Mouse (Mus musculus): ENCODE measurements around the gene Dixdc1.
A peak's percentile ranks its signal among the peaks of the same experiment; 100 is the strongest.

Dixdc1 gene

DNA sequence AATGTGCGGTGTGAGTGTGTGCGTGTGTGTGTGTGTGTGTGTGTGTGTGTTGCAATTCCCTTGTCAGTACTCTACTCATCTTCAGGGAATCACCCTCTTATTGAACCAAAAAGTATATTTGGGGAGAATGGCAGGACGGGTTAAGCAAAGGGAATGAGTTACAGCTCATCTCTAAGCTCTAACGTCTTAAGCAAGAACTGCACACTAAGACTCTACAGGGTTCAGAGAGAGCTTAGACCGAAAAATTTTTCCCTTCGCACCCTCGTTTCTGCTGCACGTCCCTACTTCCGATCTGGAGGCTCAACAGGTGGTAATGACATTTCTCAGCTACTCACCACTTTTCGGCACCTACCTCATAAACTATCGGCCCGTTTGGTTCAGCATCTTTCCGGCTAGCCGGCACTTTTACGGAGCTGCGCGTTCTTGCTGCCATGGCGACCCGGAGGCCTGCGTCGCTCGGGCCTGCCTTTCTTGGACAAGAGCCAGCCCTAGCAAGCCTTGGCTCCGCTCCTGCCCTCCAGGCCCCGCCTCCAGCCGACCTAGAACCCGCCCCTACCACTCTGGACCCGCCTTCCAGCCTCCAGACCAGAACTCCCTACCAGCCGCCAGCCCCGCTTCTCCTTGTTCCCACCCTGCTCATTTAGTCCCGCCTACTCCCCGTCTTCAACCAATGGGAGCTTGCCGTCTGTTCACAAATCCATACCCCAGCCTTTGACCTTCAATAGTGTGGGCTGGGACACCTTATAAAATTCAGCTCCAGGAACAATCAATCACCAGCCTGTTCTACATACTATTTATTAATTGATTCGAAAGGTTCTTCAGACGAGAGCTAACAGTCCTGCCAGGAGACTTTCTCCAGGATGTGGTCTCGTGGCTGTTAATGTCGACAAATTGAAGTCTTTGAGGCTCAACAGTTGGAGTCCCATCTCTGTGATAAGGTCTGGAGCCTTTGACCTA lies at the start of gene Dixdc1:
Gene Dixdc1, minus strand, starts transcription at position 604 of the 957 bp plus-strand sequence.
- DNase-seq, result peak; percentile 98

DNA sequence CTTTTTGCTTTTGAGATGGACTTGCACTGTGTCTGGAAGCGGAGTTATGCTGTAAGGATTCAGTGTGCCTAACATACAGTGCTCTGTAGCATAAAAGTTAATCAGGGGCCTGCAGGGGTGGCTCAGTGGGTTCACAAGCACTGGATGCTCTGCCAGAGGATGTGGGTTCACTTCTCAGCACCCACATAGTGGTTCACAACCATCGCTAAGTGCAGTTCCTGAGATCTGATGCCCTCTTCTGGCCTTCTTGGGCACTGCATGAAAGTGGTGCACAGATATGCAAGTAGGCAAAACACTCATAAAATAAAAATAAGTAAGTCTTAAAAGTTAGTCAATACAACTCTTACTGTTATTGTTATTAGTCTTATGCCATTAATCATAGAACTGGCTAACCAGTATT lies 42.8 kb upstream of the Dixdc1 start:
- DNase-seq, result peak; percentile 52

DNA sequence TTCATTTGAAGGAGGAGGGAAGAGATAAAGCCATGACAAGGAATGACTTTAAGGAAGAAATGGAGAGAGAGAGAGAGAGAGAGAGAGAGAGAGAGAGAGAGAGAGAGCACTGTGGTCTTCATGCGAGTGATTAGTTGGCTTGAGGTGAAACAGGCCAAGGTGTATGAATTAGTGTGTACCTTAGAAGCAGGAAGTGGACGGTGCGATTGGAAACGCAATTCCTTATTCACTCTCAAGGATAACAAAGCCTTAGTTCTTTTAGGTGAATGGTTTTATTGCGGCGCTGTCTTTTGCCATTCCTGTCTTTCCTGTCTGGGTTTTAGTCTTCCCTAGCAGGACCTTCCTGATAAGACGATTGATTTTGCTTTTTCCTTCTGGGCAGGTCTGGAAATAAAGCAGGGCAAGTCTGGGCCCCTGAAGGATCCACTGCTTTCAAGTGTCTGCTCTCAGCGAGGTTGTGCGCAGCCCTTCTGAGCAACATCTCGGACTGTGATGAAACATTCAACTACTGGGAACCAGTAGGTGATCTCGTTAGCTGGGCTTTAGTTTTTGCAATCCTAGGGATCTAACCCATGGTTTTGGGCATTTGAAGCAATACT lies 36.9 kb upstream of the Dixdc1 start:
- DNase-seq, result no peak

DNA sequence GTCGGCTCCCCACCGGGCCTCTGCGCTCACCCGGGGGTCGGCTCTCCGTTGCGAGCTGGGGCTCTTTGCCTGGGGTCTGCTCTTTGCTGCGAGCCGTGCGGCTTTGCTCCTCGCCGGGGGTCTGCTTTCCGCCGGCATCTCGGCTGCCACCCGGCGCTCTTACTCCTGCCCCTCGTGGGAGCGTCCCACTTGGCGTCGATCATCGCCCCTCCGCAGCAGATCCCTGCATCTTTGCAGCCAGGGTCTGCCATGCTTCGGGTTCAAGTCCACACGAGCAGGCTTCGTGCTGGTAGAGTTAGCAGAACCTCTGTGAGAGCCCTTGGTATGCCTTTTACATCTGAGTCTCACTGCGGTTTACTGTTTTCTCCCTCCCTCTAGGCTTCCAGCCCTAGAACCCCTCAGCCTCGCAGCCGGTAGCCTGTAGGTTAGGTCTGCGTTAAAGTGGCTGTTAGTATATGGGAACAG lies 36.4 kb upstream of the Dixdc1 start:
- DNase-seq, result no peak

DNA sequence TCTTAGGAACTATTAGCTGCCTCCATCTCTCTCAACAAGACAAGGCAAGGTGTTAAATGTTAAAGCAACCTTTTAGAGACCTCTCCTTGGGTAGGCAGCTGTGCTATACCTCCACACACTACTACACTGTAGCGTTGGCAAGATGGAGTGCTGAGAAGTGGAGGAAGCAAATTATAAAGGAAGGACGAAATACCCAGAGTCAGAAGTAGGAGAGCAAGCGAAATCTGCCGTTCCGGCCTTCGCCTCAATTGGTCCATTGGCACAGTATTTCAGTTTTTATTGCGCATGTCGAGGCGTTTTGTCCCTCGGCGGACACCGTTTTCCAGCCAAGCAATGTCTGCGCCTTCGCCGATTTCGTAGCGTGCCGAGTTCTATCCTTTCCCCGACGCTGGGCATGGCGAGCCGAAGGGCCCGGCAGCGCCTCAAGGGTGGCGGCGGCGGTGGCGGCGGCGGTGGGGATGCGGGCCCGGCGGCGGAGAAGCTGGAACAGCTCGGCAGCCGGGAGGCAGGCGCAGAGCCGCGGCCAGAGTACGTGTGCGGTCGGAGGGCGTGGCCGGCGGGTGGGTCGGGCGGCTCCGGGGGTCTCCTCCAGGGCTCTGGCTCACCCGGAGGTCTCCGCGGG lies 35.8 kb upstream of the Dixdc1 start, which contains the start of the genes Alg9 and 1110032A03Rik:
Gene Alg9, plus strand, starts transcription at position 29 of the 622 bp plus-strand sequence.
Gene 1110032A03Rik, minus strand, starts transcription at position 530 of the 622 bp plus-strand sequence.
- DNase-seq, result peak; percentile 90

DNA sequence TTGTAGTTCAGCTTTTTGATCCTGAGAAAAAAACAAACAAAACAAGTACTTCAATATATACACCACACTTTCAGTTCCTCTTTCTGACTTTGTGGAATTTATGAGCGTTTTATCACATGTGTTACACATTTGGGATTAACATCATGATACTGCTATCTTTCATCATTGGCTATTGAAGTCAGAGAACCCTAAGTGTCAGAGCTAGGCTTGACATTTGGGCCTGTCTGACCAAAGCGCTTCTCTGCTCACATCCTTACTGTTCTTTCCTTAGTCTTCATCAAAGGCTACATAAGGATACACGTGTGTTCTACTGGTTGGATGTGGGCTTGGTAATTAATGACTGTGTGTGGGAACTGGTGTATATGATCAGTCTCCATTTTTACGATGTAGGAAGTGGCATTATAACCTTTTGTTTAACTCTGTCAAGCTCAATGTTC lies 34.7 kb upstream of the Dixdc1 start:
- DNase-seq, result no peak

DNA sequence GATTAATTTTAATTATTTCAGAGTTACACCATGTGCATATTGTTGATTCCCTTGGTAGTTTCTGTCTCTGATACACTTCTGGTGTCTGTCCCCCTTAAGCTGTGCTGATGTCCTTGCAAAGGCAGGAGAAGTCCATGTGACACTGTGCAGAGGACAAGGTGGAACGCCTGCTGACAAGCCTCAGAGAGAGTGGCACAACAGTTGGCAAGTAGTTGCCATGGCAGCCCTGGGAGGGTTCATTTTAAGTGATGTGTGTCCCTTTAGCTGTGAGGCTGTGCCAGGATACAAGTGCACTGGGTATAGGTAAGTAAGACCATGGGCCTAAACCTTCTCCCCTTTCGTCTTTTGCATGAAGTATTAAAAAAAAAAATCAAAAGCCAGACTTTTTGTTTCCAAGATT lies 30.7 kb upstream of the Dixdc1 start:
- DNase-seq, result no peak

DNA sequence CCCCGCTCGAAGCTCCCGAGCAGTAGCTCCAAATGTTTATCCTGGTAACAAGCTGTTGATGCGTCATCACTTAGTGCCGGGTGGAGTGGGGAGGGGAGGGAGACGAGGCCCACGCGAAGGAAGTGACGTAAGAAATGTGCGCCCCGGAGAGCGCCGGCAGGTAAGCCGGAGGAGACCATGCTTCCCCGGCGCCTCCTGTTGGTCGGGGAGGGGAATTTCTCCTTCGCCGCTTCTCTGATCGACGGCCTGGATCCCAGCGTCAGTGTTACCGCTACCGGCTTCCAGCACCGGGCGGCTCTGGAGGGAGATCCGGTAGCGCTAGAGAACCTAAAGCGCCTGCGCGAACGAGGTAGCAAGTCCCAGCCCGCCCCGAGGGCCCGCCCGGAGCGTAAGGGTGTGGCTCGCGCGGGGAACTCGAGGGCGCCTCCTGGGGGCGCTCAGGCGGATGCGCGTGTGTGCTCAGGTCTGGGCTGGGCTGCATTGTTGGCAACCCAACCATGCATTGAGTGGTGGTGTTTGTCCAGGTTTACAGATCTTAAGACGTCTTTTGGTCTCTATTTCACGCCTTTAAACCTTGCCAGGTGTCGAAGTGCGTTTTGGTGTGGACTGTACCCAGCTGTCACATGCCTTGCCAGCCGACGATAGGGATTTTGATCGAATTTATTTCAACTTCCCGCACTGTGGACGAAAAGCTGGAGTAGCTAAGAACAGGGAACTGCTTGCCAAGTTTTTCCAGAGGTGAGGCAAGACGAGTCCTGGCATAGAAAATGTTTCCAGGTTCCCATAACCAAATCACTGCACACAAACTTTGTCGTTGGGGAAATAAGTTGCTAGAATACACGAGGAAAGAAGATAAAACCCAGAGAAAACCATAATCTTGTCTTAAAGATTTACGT lies 29.0 kb upstream of the Dixdc1 start, which contains the start of gene Fdxacb1:
Gene Fdxacb1, plus strand, starts transcription at position 130 of the 896 bp plus-strand sequence.
- peak; percentile 98 for DNase-seq

DNA sequence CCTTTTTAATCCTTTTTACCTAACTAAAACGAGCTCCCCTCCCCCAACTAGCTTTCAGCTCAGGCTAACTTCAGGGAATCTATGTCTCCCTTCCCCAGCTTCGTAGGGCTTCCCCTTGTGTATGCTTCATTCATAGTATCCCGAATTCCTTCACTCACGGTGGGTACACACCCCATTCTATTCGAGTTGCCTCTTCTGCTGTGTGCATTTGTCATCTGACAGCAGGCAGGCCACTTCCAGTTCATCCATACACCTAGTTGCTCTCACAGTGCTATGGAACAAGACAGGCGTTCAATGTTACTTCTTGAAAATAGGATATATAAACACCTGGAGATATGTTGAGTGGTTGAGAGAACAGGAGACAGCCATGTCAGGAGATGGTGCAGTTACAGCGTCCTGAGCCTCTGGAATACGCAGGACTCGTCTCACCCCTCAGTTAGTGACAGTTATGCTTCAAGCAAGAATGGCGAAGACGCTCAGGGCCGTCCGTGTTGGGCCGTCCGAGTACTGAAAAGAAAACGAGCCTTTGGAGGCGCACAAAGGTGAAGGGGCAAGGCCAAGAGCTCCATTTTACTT lies 28.3 kb upstream of the Dixdc1 start:
- DNase-seq, result no peak

DNA sequence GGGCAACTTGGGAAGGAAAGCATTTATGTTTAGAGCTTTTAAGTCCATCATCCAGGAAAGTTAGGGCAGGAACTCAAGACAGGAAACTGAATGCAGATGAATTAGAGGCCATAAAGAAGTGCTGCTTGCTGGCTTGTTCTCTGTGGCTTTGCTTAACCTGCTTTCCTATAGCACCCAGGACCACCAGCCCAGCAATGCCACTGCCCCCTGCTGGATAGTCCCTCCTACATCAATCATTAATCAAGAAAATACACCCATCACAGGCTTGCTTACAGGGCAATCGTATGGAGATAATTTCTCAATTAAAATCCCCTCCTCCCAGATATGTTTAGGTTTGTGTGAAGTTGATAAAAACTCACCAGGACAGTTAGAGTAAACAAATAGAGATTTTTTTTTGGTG lies 24.0 kb upstream of the Dixdc1 start:
- no peak for DNase-seq

DNA sequence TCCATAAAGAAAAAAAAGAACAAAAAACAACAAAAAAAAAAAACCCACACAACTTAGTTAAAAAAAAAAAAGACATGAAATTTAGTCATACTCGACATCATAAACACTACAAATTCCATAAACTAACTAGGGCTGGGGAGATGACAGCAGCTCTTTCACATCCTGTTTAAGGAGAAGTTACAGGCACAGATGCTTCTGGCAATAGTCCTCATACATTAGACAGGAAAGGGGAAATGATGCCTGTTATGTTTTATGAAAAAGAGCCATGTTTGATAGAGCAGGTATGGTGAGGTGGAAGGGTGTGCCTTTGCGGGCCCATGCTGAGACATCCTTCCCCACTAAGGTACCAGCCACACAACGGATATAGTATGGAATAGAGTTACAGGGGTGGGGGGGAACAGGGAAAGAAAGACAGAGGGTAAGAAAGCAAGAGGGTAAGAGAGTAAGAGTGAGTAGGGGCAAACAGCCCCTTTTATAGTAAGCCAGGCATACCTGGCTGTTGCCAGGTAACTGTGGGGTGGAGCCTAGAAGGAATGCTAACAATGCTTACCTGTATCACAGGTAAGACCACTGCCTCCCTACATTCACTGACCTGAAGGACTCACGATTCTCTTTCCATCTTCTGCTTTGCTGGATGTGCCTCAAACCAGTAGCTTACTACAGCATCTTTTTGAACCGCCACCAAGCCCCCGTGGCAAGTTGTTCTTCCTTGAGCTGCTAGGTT lies 22.4 kb upstream of the Dixdc1 start:
- no peak for DNase-seq

DNA sequence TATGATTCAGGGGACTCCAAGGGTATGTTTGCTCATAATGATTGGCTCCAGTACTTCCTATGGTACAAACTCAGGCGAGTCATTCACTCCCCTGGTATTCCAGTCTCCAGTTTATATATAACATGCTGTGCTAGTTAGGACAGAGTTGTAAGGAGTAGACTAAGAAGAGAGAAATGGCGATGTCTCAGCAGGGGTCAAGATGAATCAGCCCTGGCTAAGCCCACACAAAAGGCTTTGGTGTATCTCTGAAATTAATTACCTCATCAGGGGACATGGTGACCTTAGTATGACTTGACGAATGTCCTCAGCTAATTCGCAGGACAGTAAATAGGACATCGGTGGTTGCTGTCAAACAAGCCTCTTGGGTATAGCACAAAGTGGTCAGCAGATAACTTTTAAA lies 17.4 kb upstream of the Dixdc1 start:
- DNase-seq, result no peak

DNA sequence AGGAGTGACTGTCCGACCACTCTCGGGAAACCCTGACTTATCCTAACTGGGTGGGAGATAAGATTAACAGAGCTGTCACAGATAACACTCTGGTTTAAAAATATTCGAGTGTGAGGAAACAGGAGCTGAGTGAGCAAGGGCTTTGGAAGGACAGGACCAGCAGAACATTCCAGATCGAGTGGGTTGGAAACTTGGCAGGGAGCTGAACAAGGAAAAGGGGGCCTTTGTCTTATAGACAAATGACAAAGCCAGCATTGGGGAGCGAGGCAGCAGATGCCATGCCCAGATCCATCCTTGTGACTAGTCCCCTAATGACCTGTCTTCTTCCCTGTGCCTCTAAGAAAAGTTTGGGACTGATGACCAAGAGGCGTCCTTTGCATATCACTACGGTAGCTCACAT lies 14.6 kb upstream of the Dixdc1 start:
- no peak for DNase-seq

DNA sequence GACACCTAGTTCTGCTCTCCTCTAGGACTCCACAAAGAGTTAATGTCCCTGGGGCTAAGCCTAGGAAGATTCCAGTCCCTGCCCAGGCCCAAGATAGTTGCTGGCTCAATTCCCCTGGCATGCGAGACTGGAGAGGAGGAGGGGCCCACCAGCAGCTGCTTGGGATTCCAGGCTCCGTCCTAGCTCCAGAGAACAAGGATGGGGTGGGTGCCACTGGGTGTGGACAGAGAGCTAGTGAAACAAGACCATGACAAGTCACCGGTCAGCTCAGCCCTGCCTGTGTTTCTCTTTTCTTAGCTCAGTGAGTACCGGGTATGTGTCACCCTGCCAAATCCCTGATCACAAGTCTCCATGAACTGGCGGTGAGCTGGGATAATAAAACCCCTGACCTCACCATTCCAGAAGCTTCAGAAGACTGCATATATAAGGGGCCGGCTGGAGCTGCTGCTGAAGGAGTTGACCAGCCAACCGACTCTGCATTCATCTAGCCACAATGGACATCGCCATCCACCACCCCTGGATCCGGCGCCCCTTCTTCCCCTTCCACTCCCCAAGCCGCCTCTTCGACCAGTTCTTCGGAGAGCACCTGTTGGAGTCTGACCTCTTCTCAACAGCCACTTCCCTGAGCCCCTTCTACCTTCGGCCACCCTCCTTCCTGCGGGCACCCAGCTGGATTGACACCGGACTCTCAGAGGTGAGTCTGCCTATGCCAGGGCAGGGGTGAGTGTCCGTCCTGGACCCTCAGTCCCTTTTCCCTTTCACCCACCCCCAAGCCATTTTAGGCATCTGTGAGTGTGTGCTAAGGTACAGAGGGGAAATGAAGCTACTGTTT lies 13.7 kb upstream of the Dixdc1 start:
- peak; percentile 78 for DNase-seq

DNA sequence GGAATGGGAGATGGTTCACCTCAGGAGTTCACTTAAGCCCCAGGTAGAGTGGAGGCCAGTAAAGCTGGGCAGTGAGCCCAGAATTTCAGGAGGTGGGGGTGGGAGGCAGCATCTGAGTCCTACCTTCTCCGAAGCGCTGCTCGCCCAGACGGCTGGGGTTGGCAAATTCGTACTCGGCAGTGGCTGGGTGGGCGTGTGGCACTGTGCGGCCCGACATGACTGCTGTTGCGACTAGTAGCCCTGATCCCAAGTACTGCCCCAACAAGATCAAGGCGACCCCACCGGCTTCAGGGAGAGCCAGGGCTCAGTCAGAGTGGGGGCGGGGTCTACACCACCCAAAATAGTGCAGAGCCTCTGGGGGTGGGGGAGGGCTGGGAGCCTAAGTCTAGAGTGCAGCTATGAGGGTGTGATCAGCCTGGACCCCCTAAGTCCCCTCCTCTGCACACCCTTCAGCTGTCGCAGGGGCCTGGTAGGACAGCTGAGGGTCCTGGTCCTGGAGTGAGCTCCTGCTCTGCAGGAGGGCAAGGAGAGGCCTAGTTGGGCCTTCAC lies 12.8 kb upstream of the Dixdc1 start, which contains the start of gene Hspb2:
Gene Hspb2, minus strand, starts transcription at position 301 of the 549 bp plus-strand sequence.
- DNase-seq, result no peak

DNA sequence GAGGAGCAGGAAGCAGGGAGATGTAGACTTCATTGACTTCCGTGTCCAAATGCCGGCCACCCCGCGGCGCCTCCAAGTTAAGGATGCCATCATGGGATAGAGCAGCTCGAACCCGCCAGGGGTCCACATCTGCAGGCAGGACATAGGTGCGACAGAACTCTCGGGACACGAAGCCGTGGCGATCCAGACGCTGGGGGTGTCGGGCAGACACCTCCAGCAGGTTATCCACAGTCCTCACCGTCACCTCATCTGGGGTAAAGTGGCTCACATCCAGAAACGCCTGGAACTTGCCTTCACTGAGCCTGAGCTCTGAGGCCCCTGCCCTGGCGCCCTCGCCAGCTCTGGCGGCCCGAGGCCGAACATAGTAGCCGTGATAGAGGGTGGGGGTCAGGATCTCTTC lies 12.0 kb upstream of the Dixdc1 start, which contains the start of gene Cryab:
Gene Cryab, plus strand, starts transcription at position 3 of the 400 bp plus-strand sequence.
- DNase-seq, result no peak

DNA sequence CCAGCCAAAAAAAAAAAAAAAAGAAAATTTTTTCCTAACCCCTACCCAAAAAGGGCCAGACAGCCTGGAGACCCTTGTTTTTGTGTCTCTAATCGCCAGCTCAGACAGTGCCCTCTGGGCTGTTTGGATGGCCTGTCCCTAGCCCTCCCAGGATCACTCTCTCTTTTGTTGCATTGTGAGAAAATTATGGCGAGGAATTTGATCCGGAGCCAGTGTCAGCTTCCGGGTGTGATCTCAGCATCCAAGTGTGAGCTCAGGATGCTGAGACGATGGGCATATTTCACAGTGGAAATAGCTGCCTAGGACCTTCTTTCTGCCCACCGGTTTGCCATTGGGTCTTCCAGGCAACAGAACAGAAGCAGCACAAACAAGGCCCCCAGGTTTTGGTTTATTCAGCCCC lies 11.4 kb upstream of the Dixdc1 start:
- no peak for DNase-seq

DNA sequence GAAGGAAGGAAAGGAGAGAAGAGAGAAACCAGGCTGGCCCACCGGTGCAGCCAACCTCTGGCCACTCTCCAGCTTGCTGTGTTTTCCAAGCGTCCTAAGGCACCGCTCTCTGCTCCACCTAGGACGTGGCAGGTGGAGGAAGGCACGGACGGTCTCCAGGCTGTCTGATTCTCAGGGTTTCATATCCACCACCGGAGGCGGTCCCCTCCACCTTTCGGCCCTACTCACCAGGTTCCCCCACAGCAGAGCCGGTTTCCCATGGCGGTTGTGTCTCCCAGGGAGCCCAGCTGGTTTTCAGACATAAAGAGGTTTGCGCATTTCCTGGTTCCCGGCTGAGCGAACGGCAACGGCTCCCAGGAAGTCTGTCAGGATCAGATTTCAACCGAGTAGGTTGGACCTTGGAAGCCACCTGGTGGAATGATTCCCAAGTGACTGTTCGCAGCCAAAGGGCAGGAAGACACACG lies 6.9 kb upstream of the Dixdc1 start, which contains the start of gene 2310030G06Rik:
Gene 2310030G06Rik, minus strand, starts transcription at position 323 of the 464 bp plus-strand sequence.
- peak; percentile 82 for DNase-seq

DNA sequence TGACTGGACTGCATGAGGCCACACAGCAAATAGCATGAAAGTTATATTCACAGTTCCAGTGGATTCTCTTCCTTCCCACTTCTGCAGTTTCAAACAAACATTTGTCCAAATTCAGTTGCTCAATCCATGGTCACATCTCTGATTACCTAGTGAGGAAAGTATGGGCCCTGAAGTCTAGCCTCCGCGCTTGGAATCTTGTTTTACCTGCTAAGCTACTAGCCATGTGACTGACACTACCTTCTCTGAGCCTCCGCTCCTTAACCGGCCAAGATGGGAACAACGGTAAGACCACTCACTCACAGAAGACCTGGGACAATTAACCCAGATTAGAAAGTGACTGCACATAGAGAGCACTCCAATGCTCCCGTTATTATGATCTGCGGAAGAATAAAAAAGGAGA lies 6.5 kb upstream of the Dixdc1 start:
- no peak for DNase-seq

Measured in kidney, adult 18-20 months (tissue).